Mouse (Mus musculus) midbrain, postnatal 0 days (tissue): Measurements from ENCODE around the gene Anp32a. TPM values are rescaled to one million over a fixed set of nuclear protein-coding genes. Genes with fewer than 3 reads are reported as not detected.

ENCODE experiments used
- ATAC-seq: fragments of 200-750 bp; cut with Nextera tagmentation; 2 replicates; pipeline ENCODE4 v1.8.0; 2017; ENCODE audit warnings: moderate number of reproducible peaks, mild to moderate bottlenecking, moderate TSS enrichment, moderate library complexity; ENCODE audit not compliant: low FRiP score
- DNase-seq: peaks from one replicate; pipeline ENCODE4 v3.0.0-alpha.2; 2015; ENCODE audit warnings: low spot score
- H3K27ac ChIP-seq: fragments of 300-500 bp; sonication (generic); 2 replicates; pipeline ENCODE4 v1.5.1; 2014; ENCODE audit warnings: low read depth, mild to moderate bottlenecking, low read length, mixed read lengths
- H3K27me3 ChIP-seq: fragments of 300-500 bp; sonication (generic); 2 replicates; pipeline ENCODE4 v1.6.1; 2014; ENCODE audit warnings: low read length, control low read depth, mixed read lengths; ENCODE audit not compliant: insufficient read depth
- H3K36me3 ChIP-seq: fragments of 300-500 bp; sonication (generic); 2 replicates; pipeline ENCODE4 v1.6.1; 2014; ENCODE audit warnings: low read length, control low read depth, mixed read lengths; ENCODE audit not compliant: insufficient read depth
- H3K4me1 ChIP-seq: fragments of 300-500 bp; sonication (generic); 2 replicates; pipeline ENCODE4 v1.6.1; 2014; ENCODE audit warnings: mild to moderate bottlenecking, control low read depth, antibody characterized with exemption, low read length, mixed read lengths; ENCODE audit not compliant: insufficient read depth
- H3K4me2 ChIP-seq: fragments of 300-500 bp; sonication (generic); 2 replicates; pipeline ENCODE4 v1.6.1; 2014; ENCODE audit warnings: low read depth, mild to moderate bottlenecking, low read length, mixed read lengths; ENCODE audit not compliant: poor library complexity, severe bottlenecking
- H3K4me3 ChIP-seq: fragments of 300-500 bp; sonication (generic); 2 replicates; pipeline ENCODE4 v1.5.1; 2014; ENCODE audit warnings: low read depth, mild to moderate bottlenecking, low read length, moderate library complexity
- H3K9ac ChIP-seq: fragments of 300-500 bp; sonication (generic); replicated peaks from 2 replicates; pipeline ENCODE4 v1.6.1; 2014; ENCODE audit warnings: mild to moderate bottlenecking, low read length, moderate library complexity, mixed read lengths; ENCODE audit not compliant: poor library complexity, severe bottlenecking
- H3K9me3 ChIP-seq: fragments of 300-500 bp; sonication (generic); 2 replicates; pipeline ENCODE4 v1.6.1; 2016; ENCODE audit warnings: low read length, control low read depth
- CTCF ChIP-seq: IDR thresholded peaks from 2 replicates; pipeline ENCODE4 v1.5.1; 2016; ENCODE audit warnings: antibody characterized with exemption, mild to moderate bottlenecking
- WGBS: fragments of 180-500 bp; shearing (Covaris S2); extraction: QIAGEN DNeasy Blood & Tissue Kit; methylation state at CpG from one replicate; pipeline ENCODE4 v1.1.7; 2014; 5-methylcytosine and 5-hydroxymethylcytosine counted together
- polyA plus RNA-seq: library from polyadenylated mRNA; unstranded; fragments of >200 nt; fragmentation: Nextera tagmentation; extraction: Ambion mirVana; gene quantifications from 2 replicates; pipeline ENCODE4 v1.2.1, GENCODE M21; 2015
- total RNA-seq: library from RNA; depleted of rRNA; stranded (reverse); fragments of >200 nt; gene quantifications from 2 replicates; pipeline ENCODE4 v1.2.3, GENCODE M21; 2014

The Anp32a gene
- total and polyA plus RNA-seq, 2 experiments from 2014 or later, result 76.2 to 88.8 TPM

DNA sequence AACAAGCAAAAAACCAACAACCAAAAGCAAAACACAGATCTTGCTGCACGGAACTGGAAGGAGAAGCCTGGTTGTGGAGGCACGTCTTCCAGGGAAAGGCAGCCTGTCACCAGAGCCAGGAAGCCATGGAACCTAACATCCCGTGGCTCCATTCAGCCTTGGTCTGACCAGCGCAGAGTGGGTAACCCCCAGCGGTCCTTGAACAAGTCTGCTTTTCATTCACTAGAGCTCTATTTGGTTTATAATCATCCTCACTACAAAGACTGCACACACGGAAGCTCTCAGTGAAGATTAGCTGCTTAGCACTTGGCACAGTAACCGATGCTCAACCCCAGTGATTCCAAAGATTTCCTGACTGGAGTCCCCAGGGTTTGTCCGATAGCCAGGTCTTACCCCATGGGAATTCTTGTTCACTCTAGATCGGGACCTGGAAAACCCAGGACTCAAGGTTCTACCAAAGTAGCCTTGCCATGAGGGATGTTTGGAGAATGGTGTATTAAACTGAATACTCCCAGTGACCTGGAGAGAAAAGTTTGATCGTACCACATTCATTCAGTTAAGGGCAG lies 41.5 kb downstream of the Anp32a start:
- H3K9ac ChIP-seq, result no peak overlapping the region
- no peak overlapping the region for H3K4me2 ChIP-seq
- DNase-seq (no peak), ATAC-seq (no peak; the same call in 1 of the 2 replicates)
- no peaks in the 10 kb centered on the region for H3K27me3 ChIP-seq
- 56% methylated on average over 10 of the region's 10 CpGs for WGBS
- no peak for TF ChIP-seq CTCF
- H3K27ac ChIP-seq, result no peak overlapping the region
- H3K36me3 ChIP-seq, result peaks cover 12% of the 10 kb centered on the region; the same call in 1 of the 2 replicates
- H3K4me1 ChIP-seq, result no peaks in the 10 kb centered on the region
- no peaks in the 10 kb centered on the region for H3K9me3 ChIP-seq
- H3K4me3 ChIP-seq, result no peak overlapping the region

DNA sequence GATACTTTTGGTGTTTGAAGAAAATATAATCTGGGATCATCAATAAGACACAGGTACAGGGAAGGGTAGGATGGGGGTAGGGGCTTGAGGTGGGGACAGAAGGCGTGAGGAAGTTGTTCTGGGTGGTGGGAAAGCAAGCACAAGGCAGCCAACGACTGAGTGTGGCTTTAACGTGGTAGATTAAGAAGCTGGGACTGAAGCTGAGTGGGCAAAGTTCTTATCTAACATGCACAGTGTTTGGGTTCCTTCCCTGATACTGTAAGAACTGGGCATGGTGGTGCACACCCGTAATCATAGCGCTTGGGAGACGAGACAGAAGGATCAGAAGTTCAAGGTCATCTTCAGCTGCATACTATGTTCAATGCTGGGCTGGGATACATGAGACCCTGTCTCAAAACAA lies 44.0 kb downstream of the Anp32a start:
- Histone ChIP-seq H3K27me3 (no peaks in the 10 kb centered on the region), H3K4me3 (no peak overlapping the region), H3K9me3 (no peaks in the 10 kb centered on the region), H3K4me2 (no peak overlapping the region), H3K36me3 (peaks cover 1% of the 10 kb centered on the region; the same call in 1 of the 2 replicates), H3K27ac (no peak overlapping the region), H3K9ac (no peak overlapping the region), H3K4me1 (no peaks in the 10 kb centered on the region)
- DNase-seq, result no peak
- WGBS, result 89% methylated on average over 6 of the region's 6 CpGs
- ATAC-seq, result no peak
- TF ChIP-seq CTCF, result no peak

DNA sequence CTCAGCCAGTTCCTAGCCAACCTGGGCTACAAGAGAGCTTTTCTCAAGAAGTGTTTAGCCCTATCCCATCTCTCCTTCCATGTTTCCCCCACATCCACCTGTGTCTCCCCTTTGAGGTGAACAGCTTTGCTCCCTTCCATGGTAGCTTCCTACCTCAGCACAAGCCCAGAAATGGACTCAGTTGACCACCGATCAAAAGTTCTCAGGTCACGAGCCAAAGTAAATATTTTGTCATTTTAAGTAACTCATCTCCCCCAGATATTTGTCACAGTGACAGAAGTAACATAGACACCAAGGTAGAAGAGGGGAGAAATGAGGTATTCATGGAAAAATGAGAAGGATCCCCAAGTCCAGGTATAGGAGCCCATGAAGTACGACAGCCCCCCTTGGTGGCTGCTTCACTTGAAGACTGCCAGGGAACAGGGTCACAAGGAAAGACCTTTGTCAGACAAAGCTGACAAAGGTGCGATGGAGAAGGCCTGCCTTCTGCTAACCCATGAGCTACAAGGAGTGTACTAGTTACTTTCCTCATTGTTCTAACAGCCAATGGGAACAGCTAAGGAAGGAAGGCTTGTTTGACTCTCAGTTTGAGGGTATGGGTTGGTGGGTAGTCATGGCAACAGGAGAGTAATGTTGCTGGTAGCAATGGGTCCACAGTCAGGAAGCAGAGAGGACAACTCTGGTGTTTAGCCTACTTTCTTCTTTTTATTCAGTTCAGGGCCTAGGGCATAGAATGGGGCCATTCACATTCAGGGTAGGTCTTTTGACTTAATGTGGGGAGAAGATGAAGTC lies 44.8 kb downstream of the Anp32a start:
- no peak overlapping the region for H3K4me3 ChIP-seq
- H3K9me3 ChIP-seq, result no peaks in the 10 kb centered on the region
- H3K9ac ChIP-seq, result no peak overlapping the region
- DNase-seq, result no peak
- no peak for ATAC-seq
- WGBS, result 86% methylated on average over 4 of the region's 4 CpGs
- H3K4me1 ChIP-seq, result no peaks in the 10 kb centered on the region
- no peaks in the 10 kb centered on the region; the same call in 1 of the 2 replicates for H3K36me3 ChIP-seq
- no peak overlapping the region for H3K4me2 ChIP-seq
- H3K27ac ChIP-seq, result no peak overlapping the region
- H3K27me3 ChIP-seq, result no peaks in the 10 kb centered on the region
- TF ChIP-seq CTCF, result no peak

DNA sequence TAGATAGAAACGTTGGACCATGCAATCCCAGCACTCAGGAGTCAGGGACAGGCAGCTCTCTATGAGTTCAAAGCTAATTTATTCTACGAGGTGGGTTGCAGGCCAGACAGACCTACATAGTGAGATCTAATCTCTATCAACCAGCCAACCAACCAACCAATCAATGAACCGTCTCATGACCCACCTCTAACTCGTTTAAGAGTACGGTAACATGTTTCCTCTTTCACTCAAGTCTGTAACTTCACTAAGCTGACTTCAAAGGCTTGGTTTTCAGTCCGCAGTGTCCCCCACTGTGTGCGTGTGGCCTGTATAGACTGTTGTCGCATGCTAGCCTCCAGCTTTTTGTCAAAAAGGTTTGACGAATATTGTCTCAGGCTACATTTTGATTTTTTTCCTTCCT lies 48.6 kb downstream of the Anp32a start:
- DNase-seq, result no peak
- H3K27me3 ChIP-seq, result no peaks in the 10 kb centered on the region
- H3K9me3 ChIP-seq, result no peaks in the 10 kb centered on the region
- H3K4me2 ChIP-seq, result no peak overlapping the region
- no peak for ATAC-seq
- H3K9ac ChIP-seq, result no peak overlapping the region
- H3K36me3 ChIP-seq, result no peaks in the 10 kb centered on the region
- no peak overlapping the region for H3K27ac ChIP-seq
- no peaks in the 10 kb centered on the region for H3K4me1 ChIP-seq
- H3K4me3 ChIP-seq, result no peak overlapping the region
- no peak for TF ChIP-seq CTCF
- 53% methylated on average over 9 of the region's 9 CpGs for WGBS

DNA sequence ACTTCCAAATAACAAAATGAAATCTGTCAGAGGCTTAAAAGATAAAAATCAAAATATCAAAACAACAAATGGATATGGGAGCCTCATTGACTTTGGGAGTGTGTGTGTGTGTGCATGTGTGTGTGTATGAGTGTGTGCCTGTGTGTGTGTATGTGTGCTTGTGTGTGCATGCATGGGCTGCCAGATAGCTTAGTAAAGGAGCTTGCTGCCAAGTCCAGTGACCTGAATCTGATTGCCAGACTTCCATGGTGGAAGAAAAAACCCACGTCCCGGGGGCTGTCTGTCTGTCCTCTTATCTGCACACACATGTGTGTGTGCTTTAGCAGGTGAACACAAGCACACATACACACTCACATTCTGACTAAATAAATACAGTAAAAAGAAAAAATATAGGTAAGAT lies 52.4 kb downstream of the Anp32a start:
- no peaks in the 10 kb centered on the region for H3K9me3 ChIP-seq
- DNase-seq (no peak), ATAC-seq (no peak)
- no peaks in the 10 kb centered on the region for H3K36me3 ChIP-seq
- no peak overlapping the region for H3K4me3 ChIP-seq
- no peak overlapping the region for H3K9ac ChIP-seq
- TF ChIP-seq CTCF, result no peak
- no peak overlapping the region for H3K4me2 ChIP-seq
- no peaks in the 10 kb centered on the region for H3K4me1 ChIP-seq
- WGBS, result 61% methylated on average over 2 of the region's 2 CpGs
- H3K27me3 ChIP-seq, result no peaks in the 10 kb centered on the region
- no peak overlapping the region for H3K27ac ChIP-seq

DNA sequence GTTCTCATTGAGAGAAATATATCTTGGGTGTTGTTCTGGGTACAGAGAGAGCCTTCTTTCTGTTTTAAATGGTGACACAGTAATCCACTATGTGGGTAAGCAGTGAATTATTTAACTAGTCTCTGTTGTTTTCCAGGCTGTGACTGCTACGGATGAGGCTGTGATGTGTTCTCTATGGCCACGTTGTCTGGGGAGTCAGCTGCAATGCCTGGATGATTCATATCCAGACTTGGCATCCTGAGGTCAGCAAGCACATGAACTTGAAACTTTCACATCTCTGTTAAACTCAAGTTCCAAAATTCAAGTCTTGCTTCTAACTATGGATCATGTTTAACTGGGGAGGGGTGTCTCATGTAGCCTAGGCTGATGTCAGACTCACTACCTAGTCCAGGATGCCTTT lies 53.1 kb downstream of the Anp32a start:
- no peak for ATAC-seq
- no peak for TF ChIP-seq CTCF
- H3K27me3 ChIP-seq, result no peaks in the 10 kb centered on the region
- H3K27ac ChIP-seq, result no peak overlapping the region
- no peak overlapping the region for H3K4me3 ChIP-seq
- H3K9me3 ChIP-seq, result no peaks in the 10 kb centered on the region
- H3K9ac ChIP-seq, result no peak overlapping the region
- 90% methylated on average over 2 of the region's 2 CpGs for WGBS
- DNase-seq, result no peak
- no peak overlapping the region for H3K4me2 ChIP-seq
- H3K4me1 ChIP-seq, result no peaks in the 10 kb centered on the region
- H3K36me3 ChIP-seq, result no peaks in the 10 kb centered on the region
